Mouse (Mus musculus): ENCODE measurements around the gene Gm44965. TPM values are rescaled to one million over a fixed set of nuclear protein-coding genes. Genes with fewer than 3 reads are reported as not detected.
A peak's percentile ranks its signal among the peaks of the same experiment; 100 is the strongest.

The Gm44965 gene
- polyA plus RNA-seq, 1 experiment from 2014 or later: not detected

DNA sequence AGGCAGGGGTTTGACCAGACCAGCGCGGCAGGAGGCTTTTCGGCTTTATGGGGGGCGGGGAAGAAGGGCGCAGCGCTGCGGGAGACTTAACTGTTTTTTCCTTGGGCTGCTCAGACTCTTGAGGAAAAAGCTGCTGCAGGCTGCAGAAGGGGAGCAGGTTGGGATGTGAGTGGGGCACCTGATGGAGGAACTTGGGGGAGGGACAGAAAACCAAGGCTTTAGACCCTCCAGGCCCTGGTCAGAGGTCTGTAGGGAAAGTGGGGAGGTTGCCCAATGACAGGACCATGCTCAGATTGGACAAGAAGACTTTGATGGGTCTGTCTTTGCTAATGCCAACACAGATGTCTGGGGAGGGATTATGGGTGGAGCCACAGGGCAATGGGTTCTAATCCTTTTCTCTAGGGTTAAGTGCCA lies 33.8 kb downstream of the Gm44965 start:
- H3K4me2 ChIP-seq (ENCODE audit: low read length): peak overlapping the region; percentile 91
- H3K9ac ChIP-seq (ENCODE audit: low read depth, low read length): peak overlapping the region; percentile 80
- H3K4me1 ChIP-seq (ENCODE audit: control insufficient read depth, insufficient read depth, low read depth, low read length): peaks cover 13% of the 10 kb centered on the region
- H3K27me3 ChIP-seq (replicated peaks; ENCODE audit: control insufficient read depth, insufficient read depth, low read length): peaks cover 6% of the 10 kb centered on the region
- 9% methylated on average over 7 of the region's 7 CpGs for WGBS
- no peaks in the 10 kb centered on the region; the same call in 1 of the 2 replicates for H3K36me3 ChIP-seq (ENCODE audit: control insufficient read depth, insufficient read depth, low read length)
- H3K27ac ChIP-seq (ENCODE audit: low read depth, low read length): no peak overlapping the region
- H3K9me3 ChIP-seq (ENCODE audit: control insufficient read depth, low read length): no peaks in the 10 kb centered on the region
- no peak for ATAC-seq
- peak overlapping the region; percentile 66 for H3K4me3 ChIP-seq (ENCODE audit: low read length)

DNA sequence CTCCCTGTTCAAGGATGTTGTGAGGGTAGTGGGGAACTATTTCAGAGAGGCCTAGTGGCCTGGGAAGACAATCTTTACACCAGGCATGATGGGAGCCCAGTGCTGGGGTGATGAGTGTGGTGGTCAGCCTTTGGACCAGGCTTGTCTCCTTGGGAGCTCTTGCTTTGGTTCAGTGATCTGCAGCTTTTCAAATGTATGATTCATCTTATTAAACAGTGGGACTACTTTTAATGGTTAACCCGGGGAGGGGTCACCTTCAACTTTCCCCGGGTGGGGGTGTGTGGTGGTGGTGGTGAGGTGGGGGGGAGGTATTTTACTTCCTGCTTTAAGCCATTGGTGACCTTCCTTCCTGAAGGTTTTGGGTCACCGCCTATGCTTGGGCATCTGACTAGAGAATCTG lies 34.6 kb downstream of the Gm44965 start:
- Histone ChIP-seq H3K4me3 (ENCODE audit: low read length) (no peak overlapping the region), H3K4me2 (ENCODE audit: low read length) (no peak overlapping the region; the same call in none of the 2 replicates)

DNA sequence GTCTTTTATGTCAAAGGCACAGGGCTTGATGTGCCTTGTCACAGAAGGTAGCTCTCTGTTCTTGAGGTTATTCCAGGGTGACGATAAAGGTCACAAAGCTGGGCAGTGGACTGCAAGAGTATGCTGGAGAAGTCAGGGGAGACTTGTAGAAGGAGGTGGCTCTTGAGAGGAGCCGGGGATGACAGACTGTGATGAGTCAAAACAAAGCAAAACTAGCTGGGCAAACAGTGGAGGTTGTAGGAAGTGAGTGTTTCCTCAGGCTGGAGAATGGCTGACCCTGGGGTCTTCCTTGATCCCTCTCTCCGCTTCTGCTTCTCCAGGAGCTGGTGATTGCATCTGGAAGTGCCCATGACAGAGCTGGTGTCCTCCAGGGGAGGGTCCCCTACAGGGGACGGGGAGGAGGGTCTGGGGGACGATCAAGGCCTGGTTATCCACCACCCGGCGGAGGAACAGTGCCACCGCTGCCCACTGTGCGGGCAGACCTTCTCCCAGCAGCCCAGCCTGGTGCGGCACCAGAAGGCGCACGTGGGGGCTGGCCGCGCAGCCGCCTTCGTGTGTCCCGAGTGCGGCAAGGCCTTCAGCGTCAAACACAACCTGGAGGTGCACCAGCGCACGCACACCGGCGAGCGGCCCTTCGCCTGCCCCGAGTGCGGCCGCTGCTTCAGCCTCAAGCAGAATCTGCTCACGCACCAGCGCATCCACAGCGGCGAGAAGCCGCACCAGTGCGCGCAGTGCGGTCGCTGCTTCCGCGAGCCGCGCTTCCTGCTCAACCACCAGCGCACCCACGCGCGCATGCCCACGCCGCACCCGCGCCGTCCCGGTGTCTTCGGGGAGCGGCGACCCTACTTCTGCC lies 35.3 kb downstream of the Gm44965 start:
- Histone ChIP-seq H3K27ac (ENCODE audit: low read depth, low read length) (peak overlapping the region; percentile 69), H3K4me2 (ENCODE audit: low read length) (peak overlapping the region; percentile 89), H3K4me1 (ENCODE audit: control insufficient read depth, insufficient read depth, low read depth, low read length) (peaks cover 13% of the 10 kb centered on the region), H3K27me3 (replicated peaks; ENCODE audit: control insufficient read depth, insufficient read depth, low read length) (peaks cover 6% of the 10 kb centered on the region), H3K36me3 (ENCODE audit: control insufficient read depth, insufficient read depth, low read length) (no peaks in the 10 kb centered on the region), H3K4me3 (ENCODE audit: low read length) (peak overlapping the region; percentile 52), H3K9ac (ENCODE audit: low read depth, low read length) (peak overlapping the region; percentile 75), H3K9me3 (ENCODE audit: control insufficient read depth, low read length) (no peaks in the 10 kb centered on the region)
- 5% methylated on average over 54 of the region's 54 CpGs for WGBS
- ATAC-seq: peak; percentile 75

More for the DNA sequence above, 34.6 kb downstream of the Gm44965 start:
- no peak overlapping the region for H3K27ac ChIP-seq (ENCODE audit: low read depth, low read length)
- no peak overlapping the region for H3K9ac ChIP-seq (ENCODE audit: low read depth, low read length)
- H3K36me3 ChIP-seq (ENCODE audit: control insufficient read depth, insufficient read depth, low read length): no peaks in the 10 kb centered on the region
- no peak for ATAC-seq
- WGBS: 78% methylated on average over 3 of the region's 3 CpGs
- peaks cover 13% of the 10 kb centered on the region for H3K4me1 ChIP-seq (ENCODE audit: control insufficient read depth, insufficient read depth, low read depth, low read length)
- H3K9me3 ChIP-seq (ENCODE audit: control insufficient read depth, low read length): no peaks in the 10 kb centered on the region
- H3K27me3 ChIP-seq (replicated peaks; ENCODE audit: control insufficient read depth, insufficient read depth, low read length): peaks cover 6% of the 10 kb centered on the region

DNA sequence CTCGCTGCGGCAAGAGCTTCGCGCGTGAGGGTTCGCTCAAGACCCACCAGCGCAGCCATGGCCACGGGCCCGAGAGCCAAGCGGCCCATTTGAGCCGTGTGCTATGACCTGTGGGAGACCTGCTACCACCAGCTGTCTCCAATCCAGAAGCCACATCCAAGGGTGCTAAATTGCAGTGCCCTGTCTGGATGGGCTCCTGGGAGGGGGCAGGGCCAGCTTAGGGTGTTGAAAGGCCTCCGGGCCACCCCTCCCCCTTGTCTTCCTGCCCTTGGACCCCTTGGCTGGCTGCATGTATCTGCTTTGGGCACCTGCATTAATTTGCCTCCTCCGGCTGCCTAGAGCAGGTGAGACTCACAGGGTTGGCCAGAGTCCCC lies 35.9 kb downstream of the Gm44965 start:
- Histone ChIP-seq H3K4me3 (ENCODE audit: low read length) (peak overlapping the region; percentile 52), H3K27ac (ENCODE audit: low read depth, low read length) (peak overlapping the region; percentile 69), H3K4me2 (ENCODE audit: low read length) (peak overlapping the region; percentile 89), H3K36me3 (ENCODE audit: control insufficient read depth, insufficient read depth, low read length) (no peaks in the 10 kb centered on the region), H3K9ac (ENCODE audit: low read depth, low read length) (peak overlapping the region; percentile 75), H3K9me3 (ENCODE audit: control insufficient read depth, low read length) (no peaks in the 10 kb centered on the region), H3K27me3 (replicated peaks; ENCODE audit: control insufficient read depth, insufficient read depth, low read length) (peaks cover 6% of the 10 kb centered on the region), H3K4me1 (ENCODE audit: control insufficient read depth, insufficient read depth, low read depth, low read length) (peaks cover 13% of the 10 kb centered on the region)
- WGBS: 11% methylated on average over 13 of the region's 13 CpGs
- ATAC-seq: no peak; the same call in 1 of the 2 replicates

DNA sequence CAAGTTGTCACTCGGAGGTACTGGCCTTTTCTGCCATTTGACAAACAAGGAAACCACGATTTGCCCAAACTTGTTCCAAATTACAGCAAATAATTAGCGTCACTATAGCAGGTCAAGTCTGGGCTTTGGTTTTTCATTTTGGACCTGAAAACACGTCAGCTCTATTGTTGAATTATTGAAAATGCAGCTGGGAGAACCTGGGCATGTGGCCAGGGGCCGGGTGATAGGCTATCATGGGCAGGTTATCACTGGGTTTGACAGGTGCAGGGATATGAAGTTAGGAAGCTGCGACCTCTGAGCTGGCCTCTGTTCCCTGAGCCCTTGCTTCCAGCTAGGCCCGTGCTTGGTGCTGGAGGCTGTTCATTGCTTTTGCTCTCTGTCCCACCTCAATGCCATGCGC lies 37.1 kb downstream of the Gm44965 start:
- 91% methylated on average over 8 of the region's 8 CpGs for WGBS
- H3K4me2 ChIP-seq (ENCODE audit: low read length): no peak overlapping the region
- no peaks in the 10 kb centered on the region for H3K36me3 ChIP-seq (ENCODE audit: control insufficient read depth, insufficient read depth, low read length)
- ATAC-seq: no peak
- peaks cover 13% of the 10 kb centered on the region for H3K4me1 ChIP-seq (ENCODE audit: control insufficient read depth, insufficient read depth, low read depth, low read length)
- no peak overlapping the region for H3K4me3 ChIP-seq (ENCODE audit: low read length)
- no peaks in the 10 kb centered on the region for H3K9me3 ChIP-seq (ENCODE audit: control insufficient read depth, low read length)
- H3K9ac ChIP-seq (ENCODE audit: low read depth, low read length): no peak overlapping the region
- peaks cover 5% of the 10 kb centered on the region for H3K27me3 ChIP-seq (replicated peaks; ENCODE audit: control insufficient read depth, insufficient read depth, low read length)
- no peak overlapping the region for H3K27ac ChIP-seq (ENCODE audit: low read depth, low read length)

DNA sequence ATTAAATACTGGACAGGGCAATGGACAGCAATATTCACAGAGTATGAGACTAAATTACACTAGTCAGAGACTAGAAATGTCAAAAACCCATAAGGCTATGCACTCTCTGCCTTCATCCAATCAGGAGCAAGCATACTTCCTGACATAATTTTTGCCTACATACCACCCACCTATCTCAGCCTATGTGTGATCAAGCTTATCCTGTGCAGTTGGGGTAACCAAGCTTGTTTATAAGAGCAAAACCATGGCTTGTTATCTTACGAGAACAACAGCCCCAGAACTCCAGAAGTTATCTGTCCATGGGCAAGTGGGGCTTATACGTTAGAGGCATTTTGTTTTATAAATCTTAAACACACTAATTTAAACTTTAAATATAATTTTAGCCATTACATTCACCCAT lies 41.4 kb downstream of the Gm44965 start:
- H3K4me2 ChIP-seq (ENCODE audit: low read length): no peak overlapping the region
- no peaks in the 10 kb centered on the region for H3K9me3 ChIP-seq (ENCODE audit: control insufficient read depth, low read length)
- H3K9ac ChIP-seq (ENCODE audit: low read depth, low read length): no peak overlapping the region
- no peaks in the 10 kb centered on the region for H3K36me3 ChIP-seq (ENCODE audit: control insufficient read depth, insufficient read depth, low read length)
- no peak for ATAC-seq
- no peaks in the 10 kb centered on the region; the same call in 1 of the 2 replicates for H3K4me1 ChIP-seq (ENCODE audit: control insufficient read depth, insufficient read depth, low read depth, low read length)
- no peak overlapping the region for H3K4me3 ChIP-seq (ENCODE audit: low read length)
- H3K27me3 ChIP-seq (replicated peaks; ENCODE audit: control insufficient read depth, insufficient read depth, low read length): no peaks in the 10 kb centered on the region; the same call in 1 of the 2 replicates
- H3K27ac ChIP-seq (ENCODE audit: low read depth, low read length): no peak overlapping the region
- WGBS: 83% methylated on average over 2 of the region's 2 CpGs

DNA sequence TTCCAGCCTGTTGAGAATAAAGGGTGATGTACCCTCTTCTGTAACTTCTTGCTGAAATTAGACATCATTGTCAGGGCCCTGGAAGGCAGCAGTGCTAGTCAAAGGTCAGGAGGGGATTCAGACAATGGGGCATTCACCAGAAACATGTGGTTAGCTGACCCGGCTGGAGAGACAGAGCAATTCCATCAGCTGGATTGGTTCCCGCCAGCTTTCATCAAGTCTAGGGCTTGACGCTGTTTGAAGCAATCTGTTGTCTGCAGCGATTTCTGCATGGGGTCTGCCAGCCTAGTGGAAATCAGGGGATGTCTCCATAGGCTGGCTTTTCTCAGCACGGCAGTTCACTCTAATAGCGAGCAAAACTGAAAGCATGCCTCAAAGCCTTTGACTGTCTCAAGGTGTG lies 42.8 kb downstream of the Gm44965 start:
- Histone ChIP-seq H3K4me1 (ENCODE audit: control insufficient read depth, insufficient read depth, low read depth, low read length) (no peaks in the 10 kb centered on the region), H3K27me3 (replicated peaks; ENCODE audit: control insufficient read depth, insufficient read depth, low read length) (no peaks in the 10 kb centered on the region), H3K9ac (ENCODE audit: low read depth, low read length) (no peak overlapping the region), H3K9me3 (ENCODE audit: control insufficient read depth, low read length) (no peaks in the 10 kb centered on the region), H3K4me3 (ENCODE audit: low read length) (no peak overlapping the region), H3K4me2 (ENCODE audit: low read length) (no peak overlapping the region), H3K27ac (ENCODE audit: low read depth, low read length) (no peak overlapping the region), H3K36me3 (ENCODE audit: control insufficient read depth, insufficient read depth, low read length) (no peaks in the 10 kb centered on the region)
- ATAC-seq: no peak
- 32% methylated on average over 6 of the region's 6 CpGs for WGBS

DNA sequence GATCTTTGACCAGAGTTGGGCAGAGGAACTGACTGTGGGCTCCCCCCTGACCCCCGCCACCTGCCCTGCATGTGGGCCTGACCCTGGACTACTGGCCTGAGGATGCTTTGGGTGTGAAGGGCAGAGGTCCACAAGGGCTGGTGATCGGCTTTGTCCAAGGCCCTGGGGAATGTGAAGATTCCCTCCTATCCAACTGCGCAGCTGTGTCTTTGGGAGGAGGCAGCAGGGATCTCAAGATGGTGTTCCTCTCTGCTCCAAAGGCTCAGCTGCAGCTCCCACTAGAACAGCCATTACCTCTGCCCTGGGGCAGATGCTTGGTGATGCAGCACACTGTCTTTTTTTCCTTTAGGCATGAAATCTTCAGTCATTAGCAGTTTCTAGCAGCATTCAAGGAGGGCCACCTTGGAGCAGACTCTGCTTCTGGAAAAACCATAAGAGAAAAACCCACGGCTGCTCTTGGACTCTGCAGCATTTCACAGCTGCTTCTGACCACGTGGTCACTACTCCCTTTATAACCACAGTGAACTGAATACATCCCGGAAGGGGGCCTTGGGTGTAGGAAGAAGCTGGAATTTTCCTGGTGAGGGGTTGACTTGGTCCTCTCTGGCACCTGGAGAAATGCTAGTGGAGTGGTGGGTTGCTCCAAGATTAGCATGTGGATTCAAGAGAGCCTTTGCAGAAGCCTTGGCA lies 44.2 kb downstream of the Gm44965 start:
- H3K4me3 ChIP-seq (ENCODE audit: low read length): no peak overlapping the region
- H3K4me1 ChIP-seq (ENCODE audit: control insufficient read depth, insufficient read depth, low read depth, low read length): no peaks in the 10 kb centered on the region
- no peaks in the 10 kb centered on the region for H3K9me3 ChIP-seq (ENCODE audit: control insufficient read depth, low read length)
- no peaks in the 10 kb centered on the region for H3K36me3 ChIP-seq (ENCODE audit: control insufficient read depth, insufficient read depth, low read length)
- H3K9ac ChIP-seq (ENCODE audit: low read depth, low read length): no peak overlapping the region
- H3K27ac ChIP-seq (ENCODE audit: low read depth, low read length): no peak overlapping the region
- no peak for ATAC-seq
- 56% methylated on average over 6 of the region's 6 CpGs for WGBS
- no peaks in the 10 kb centered on the region for H3K27me3 ChIP-seq (replicated peaks; ENCODE audit: control insufficient read depth, insufficient read depth, low read length)
- no peak overlapping the region for H3K4me2 ChIP-seq (ENCODE audit: low read length)

DNA sequence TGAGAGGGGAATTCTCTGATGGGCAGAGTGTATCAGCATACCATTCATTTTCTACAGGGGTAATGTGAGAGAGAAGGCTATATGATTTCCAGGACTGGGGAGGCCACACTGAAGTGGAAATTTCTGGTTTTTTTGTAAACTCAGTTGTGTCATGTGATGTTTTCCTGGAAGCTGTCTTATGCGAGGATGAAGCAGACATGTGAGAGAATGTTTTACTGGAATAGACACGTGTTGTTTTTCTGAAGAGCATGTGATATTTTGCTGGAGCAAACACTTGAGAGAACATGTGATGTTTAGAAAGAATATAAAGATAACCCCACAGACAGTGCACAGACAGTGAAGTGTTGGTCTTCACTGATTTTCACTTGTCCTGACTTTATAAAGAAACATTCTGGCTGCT lies 44.8 kb downstream of the Gm44965 start:
- WGBS: 76% methylated on average over 2 of the region's 2 CpGs
- Histone ChIP-seq H3K9me3 (ENCODE audit: control insufficient read depth, low read length) (no peaks in the 10 kb centered on the region), H3K4me3 (ENCODE audit: low read length) (no peak overlapping the region)

More for the DNA sequence above, 44.8 kb downstream of the Gm44965 start:
- no peak overlapping the region for H3K4me2 ChIP-seq (ENCODE audit: low read length)
- no peak overlapping the region for H3K27ac ChIP-seq (ENCODE audit: low read depth, low read length)
- no peak for ATAC-seq
- no peaks in the 10 kb centered on the region for H3K4me1 ChIP-seq (ENCODE audit: control insufficient read depth, insufficient read depth, low read depth, low read length)
- H3K27me3 ChIP-seq (replicated peaks; ENCODE audit: control insufficient read depth, insufficient read depth, low read length): no peaks in the 10 kb centered on the region
- no peaks in the 10 kb centered on the region for H3K36me3 ChIP-seq (ENCODE audit: control insufficient read depth, insufficient read depth, low read length)
- no peak overlapping the region for H3K9ac ChIP-seq (ENCODE audit: low read depth, low read length)
